Mouse (Mus musculus) stomach, embryonic 16.5 days (tissue): ENCODE data around the gene Rack1. TPM values are rescaled to one million over a fixed set of nuclear protein-coding genes. Genes with fewer than 3 reads are reported as not detected.

Experiments used
- ATAC-seq: fragments of 200-750 bp; cut with Nextera tagmentation; 2 replicates; pipeline ENCODE4 v1.8.0; 2017; ENCODE audit warnings: moderate number of reproducible peaks, moderate TSS enrichment; ENCODE audit not compliant: insufficient read depth, low FRiP score
- H3K27ac ChIP-seq: fragments of 300-500 bp; sonication (generic); 2 replicates; pipeline ENCODE4 v1.5.1; 2014; ENCODE audit warnings: low read length
- H3K27me3 ChIP-seq: fragments of 300-500 bp; sonication (generic); 2 replicates; pipeline ENCODE4 v1.6.1; 2014; ENCODE audit warnings: low read length, control low read depth, mixed read lengths; ENCODE audit not compliant: control insufficient read depth, insufficient read depth
- H3K36me3 ChIP-seq: fragments of 300-500 bp; sonication (generic); 2 replicates; pipeline ENCODE4 v1.6.1; 2014; ENCODE audit warnings: low read length; ENCODE audit not compliant: control insufficient read depth, insufficient read depth
- H3K4me1 ChIP-seq: fragments of 300-500 bp; sonication (generic); 2 replicates; pipeline ENCODE4 v1.6.1; 2014; ENCODE audit warnings: low read length, control low read depth, mixed read lengths; ENCODE audit not compliant: control insufficient read depth, insufficient read depth
- H3K4me2 ChIP-seq: fragments of 300-500 bp; sonication (generic); 2 replicates; pipeline ENCODE4 v1.6.1; 2014; ENCODE audit warnings: low read depth, low read length, mixed read lengths
- H3K4me3 ChIP-seq: fragments of 300-500 bp; sonication (generic); replicated peaks from 2 replicates; pipeline ENCODE4 v1.5.1; 2014; ENCODE audit warnings: mild to moderate bottlenecking, low read length
- H3K9ac ChIP-seq: fragments of 300-500 bp; sonication (generic); 2 replicates; pipeline ENCODE4 v1.6.1; 2014; ENCODE audit warnings: low read length
- H3K9me3 ChIP-seq: fragments of 300-500 bp; sonication (generic); replicated peaks from 2 replicates; pipeline ENCODE4 v1.6.1; 2016; ENCODE audit warnings: low read length, control low read depth; ENCODE audit not compliant: control insufficient read depth
- WGBS: fragments of 180-500 bp; shearing (Covaris S2); extraction: QIAGEN DNeasy Blood & Tissue Kit; methylation state at CpG from one replicate; pipeline ENCODE4 v1.1.7; 2014; 5-methylcytosine and 5-hydroxymethylcytosine counted together
- polyA plus RNA-seq: library from polyadenylated mRNA; unstranded; fragments of >200 nt; fragmentation: Nextera tagmentation; extraction: Ambion mirVana; gene quantifications from 2 replicates; pipeline ENCODE4 v1.2.1, GENCODE M21; 2015

Gene Rack1
- polyA plus RNA-seq, 1 experiment from 2014 or later, result 634 TPM

DNA sequence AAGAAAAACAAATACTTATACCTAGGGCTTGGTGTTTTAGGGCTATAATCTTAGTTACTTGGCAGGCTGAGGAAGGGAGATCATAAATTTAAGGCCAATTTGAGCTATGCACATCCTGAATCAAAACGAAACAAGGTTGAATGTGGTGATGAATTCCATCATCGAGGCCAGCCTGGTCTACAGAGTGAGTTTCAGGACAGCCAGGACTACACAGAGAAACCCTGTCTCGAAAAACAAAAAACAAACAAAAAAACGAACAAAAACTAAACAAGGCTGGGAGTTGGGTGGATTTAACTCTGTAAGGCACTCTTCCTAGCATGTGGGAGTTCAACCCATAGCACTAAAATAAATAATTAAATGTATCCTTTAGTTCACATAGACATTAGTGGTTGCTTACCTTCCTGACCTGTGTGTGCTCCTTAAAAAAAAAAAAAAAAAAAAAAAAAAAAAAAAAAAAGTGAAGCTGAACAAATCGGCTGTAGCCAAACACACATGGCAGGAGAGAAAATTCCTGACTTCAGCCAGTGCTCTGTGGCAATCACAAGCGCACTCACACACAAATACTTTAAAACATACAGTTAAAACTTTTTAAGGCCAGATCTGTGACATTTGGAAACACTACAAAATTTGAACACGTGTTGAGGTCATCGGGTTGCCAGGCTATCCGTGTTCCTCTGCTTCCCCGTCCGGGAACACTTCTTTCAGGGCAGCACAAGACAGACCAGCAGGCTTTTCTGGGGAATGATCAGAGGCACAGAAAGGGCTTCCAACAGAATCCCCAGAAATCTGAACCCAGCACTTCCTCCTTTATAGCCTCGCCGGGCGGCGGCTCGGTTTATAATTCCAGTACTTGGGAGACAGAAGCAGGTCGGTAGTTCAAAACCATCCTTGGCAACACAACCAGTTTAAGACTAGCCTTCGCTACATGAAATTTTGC is 880 bp upstream of the Rack1 start:
- Histone ChIP-seq H3K36me3 (peaks cover 17% of the 10 kb centered on the region), H3K9ac (peak overlapping the region; percentile 96), H3K9me3 (no peaks in the 10 kb centered on the region), H3K4me2 (peak overlapping the region; percentile 97), H3K27me3 (no peaks in the 10 kb centered on the region), H3K4me1 (peaks cover 13% of the 10 kb centered on the region), H3K27ac (peak overlapping the region; percentile 99), H3K4me3 (peak overlapping the region; percentile 91)
- peak; percentile 30; the same call in 1 of the 2 replicates for ATAC-seq
- 6% methylated on average over 18 of the region's 18 CpGs for WGBS

DNA sequence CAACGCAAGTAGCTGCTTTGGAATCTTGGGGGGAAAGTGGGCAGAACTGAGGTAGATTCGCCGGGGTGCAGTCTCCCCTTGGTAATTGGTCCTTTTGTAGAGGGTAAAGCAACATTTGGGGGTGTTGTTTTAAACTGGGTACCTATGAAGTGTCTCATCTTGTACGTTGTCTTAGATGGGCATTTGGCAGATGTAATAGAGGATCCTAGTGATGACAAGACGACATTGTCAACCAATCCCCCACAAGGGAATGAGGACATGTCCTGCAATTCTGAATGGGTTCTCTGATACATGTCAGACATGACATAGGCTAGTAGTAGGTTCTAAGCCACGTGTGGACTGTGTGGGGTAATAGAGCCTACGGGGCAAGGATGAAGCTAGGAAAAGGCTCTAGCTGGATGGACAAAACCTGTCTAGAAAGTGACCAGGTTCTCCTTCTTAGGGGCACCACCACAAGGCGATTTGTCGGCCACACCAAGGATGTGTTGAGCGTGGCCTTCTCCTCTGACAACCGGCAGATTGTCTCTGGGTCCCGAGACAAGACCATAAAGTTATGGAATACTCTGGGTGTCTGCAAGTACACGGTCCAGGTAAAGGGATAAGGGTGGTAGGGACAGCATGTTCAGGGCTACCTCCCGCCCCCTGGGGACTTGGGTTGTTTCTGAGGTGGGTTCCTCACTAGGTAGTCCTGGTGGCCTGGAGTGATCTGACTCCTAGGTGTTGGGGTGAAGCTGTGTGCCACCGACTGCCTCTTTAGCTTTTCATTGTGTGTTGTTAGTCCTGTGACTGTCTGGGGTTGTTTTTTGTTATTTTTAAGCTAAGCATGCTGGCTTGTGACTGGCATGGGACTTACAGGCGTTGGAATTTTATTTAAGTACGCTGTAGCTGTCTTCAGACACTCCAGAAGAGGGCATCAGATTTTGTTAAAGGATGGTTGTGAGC is 2.0 kb downstream of the Rack1 start:
- Histone ChIP-seq H3K27me3 (no peaks in the 10 kb centered on the region), H3K4me1 (peaks cover 13% of the 10 kb centered on the region), H3K4me3 (peak overlapping the region; percentile 91), H3K27ac (no peak overlapping the region), H3K36me3 (peaks cover 37% of the 10 kb centered on the region), H3K4me2 (peak overlapping the region; percentile 97), H3K9me3 (no peaks in the 10 kb centered on the region), H3K9ac (peak overlapping the region; percentile 96)
- WGBS, result 67% methylated on average over 17 of the region's 17 CpGs
- ATAC-seq, result no peak

DNA sequence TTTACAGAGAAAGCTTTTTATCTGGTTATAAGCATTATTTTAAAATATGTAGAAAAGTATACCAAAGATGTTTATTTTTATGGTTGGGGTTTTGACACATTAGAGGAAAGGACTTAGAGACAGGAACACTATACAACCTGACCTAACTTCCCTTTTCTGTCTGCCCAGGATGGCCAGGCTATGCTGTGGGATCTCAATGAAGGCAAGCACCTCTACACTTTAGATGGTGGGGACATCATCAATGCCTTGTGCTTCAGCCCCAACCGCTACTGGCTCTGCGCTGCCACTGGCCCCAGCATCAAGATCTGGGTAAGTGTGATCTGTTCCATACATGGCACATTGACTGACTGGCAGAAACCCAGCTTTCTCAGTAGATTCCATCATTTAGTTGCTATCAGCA is 3.9 kb downstream of the Rack1 start:
- Histone ChIP-seq H3K4me2 (no peak overlapping the region), H3K27ac (no peak overlapping the region), H3K9me3 (no peaks in the 10 kb centered on the region), H3K4me3 (no peak overlapping the region), H3K36me3 (peaks cover 41% of the 10 kb centered on the region), H3K4me1 (peaks cover 13% of the 10 kb centered on the region), H3K27me3 (no peaks in the 10 kb centered on the region), H3K9ac (no peak overlapping the region)
- no peak for ATAC-seq
- WGBS, result 93% methylated on average over 2 of the region's 2 CpGs

DNA sequence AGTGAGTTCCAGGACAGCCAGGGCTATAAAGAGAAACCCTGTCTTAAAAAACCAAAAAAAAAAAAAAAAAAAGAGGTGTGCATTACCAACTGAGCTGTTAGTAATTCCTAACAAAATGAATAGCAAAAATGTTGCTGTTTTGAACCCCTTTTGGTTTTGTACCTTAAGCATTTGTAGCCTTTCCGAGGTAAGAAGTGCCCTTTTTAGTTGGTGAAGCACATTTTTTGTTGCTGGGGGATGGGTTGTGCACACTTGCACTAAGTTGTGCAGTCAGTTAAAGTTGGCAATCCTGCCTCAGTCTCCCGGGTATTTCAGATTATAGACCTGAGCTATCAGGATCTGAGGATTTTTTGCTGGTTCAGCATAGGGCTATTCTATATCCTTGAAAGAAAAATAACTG is 4.8 kb downstream of the Rack1 start:
- peaks cover 13% of the 10 kb centered on the region for H3K4me1 ChIP-seq
- no peak overlapping the region for H3K4me3 ChIP-seq
- ATAC-seq, result no peak
- no peak overlapping the region for H3K27ac ChIP-seq
- no peaks in the 10 kb centered on the region for H3K9me3 ChIP-seq
- no peak overlapping the region for H3K4me2 ChIP-seq
- H3K36me3 ChIP-seq, result peaks cover 44% of the 10 kb centered on the region
- no peak overlapping the region for H3K9ac ChIP-seq
- H3K27me3 ChIP-seq, result no peaks in the 10 kb centered on the region
- 79% methylated on average over 2 of the region's 2 CpGs for WGBS

DNA sequence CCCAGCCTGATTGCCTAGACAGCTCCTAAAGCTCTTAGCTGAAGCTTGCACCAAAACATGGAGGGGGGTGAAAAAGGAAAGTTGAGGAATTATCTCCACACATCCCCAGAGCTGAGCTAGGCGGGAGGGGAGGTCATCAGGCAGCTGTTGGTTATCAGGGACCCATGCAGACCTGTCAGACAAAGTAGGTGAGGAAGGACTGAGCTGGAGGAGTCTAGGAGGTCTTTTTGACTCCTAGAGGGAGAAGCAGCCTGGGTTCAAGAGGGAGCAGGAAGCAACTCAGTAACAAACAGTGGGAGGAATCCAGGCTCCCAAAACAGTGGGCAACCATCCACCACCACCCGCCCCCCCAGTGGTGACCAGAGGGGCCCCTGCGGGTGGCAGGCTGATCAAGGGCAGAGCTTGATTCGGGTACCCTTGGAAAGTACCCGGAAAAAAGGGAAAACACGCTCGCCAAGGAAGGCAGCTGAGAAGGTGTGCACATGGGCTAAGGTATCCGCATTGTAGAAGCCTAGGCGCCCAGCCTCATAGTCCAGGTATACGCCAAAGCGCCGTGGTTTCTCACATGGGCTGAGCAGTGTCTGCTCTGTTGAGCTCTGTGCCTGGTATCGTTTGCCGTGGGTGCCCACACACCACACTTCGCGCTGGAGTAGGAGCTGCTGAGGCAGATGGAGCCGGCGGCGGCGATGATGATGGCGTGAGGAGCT is 6.9 kb downstream of the Rack1 start:
- Histone ChIP-seq H3K4me2 (no peak overlapping the region), H3K4me3 (no peak overlapping the region), H3K27me3 (no peaks in the 10 kb centered on the region), H3K36me3 (peaks cover 49% of the 10 kb centered on the region), H3K4me1 (peaks cover 5% of the 10 kb centered on the region), H3K9ac (no peak overlapping the region), H3K27ac (no peak overlapping the region), H3K9me3 (no peaks in the 10 kb centered on the region)
- WGBS, result 64% methylated on average over 21 of the region's 21 CpGs
- peak; percentile 13; the same call in 1 of the 2 replicates for ATAC-seq

DNA sequence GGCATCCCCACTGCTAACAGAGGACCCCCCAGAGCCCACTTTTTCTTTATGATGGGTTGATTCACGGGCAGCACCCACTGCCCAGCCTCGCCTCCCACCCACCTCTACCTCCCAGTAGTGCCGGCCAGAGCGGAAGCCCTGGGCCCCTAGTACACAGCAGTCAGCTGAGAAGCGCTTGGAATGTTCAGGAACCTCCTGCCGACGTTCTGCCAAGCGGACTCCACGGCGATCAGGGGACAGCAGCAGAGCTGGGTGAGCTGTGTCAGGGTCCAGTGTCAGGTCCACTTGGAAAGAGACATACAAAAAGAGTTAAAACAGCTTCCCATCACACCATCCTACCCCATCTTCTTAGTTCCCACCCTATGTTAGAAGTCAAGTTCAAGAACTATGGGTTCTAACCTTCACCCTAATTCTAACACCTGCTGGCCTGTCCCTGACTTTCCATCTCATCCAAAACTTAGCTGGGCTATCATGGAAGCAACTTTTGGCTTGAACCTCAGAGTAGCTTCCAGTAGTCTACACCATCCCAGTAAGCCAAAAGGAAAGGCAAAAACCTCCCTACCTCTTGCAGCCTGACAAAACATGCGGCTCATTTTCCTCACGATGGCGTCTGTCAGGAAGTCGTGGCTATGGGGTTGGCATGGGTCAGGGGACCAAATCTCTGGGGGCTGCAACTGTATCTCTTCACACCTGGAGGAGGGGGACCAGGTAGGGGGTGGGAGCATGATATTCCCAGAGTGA is 7.6 kb downstream of the Rack1 start:
- Histone ChIP-seq H3K36me3 (peaks cover 47% of the 10 kb centered on the region), H3K9ac (no peak overlapping the region), H3K27ac (no peak overlapping the region), H3K4me3 (no peak overlapping the region), H3K9me3 (no peaks in the 10 kb centered on the region), H3K4me1 (no peaks in the 10 kb centered on the region), H3K4me2 (no peak overlapping the region), H3K27me3 (no peaks in the 10 kb centered on the region)
- WGBS, result 64% methylated on average over 14 of the region's 14 CpGs
- ATAC-seq, result no peak

DNA sequence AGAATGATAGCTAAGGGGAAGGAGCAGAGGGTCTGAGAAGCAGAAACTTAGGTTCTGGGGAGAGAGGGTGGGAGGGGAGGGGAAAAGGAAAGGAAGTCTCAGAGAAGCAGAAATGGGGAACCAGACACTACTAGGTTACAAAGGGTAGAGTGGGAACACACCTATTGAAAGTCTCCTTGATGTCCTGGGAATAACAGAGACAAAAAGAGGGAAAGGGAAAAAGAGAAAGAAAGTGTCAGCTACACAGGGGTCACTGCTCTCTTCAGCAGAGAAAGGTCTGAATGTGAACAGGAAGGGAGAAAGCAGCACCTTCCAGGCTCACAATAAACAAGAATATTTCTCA is 8.1 kb downstream of the Rack1 start:
- Histone ChIP-seq H3K27me3 (no peaks in the 10 kb centered on the region), H3K4me1 (no peaks in the 10 kb centered on the region), H3K9me3 (no peaks in the 10 kb centered on the region), H3K36me3 (peaks cover 41% of the 10 kb centered on the region), H3K9ac (no peak overlapping the region), H3K4me3 (no peak overlapping the region), H3K27ac (no peak overlapping the region), H3K4me2 (no peak overlapping the region)
- no peak for ATAC-seq

DNA sequence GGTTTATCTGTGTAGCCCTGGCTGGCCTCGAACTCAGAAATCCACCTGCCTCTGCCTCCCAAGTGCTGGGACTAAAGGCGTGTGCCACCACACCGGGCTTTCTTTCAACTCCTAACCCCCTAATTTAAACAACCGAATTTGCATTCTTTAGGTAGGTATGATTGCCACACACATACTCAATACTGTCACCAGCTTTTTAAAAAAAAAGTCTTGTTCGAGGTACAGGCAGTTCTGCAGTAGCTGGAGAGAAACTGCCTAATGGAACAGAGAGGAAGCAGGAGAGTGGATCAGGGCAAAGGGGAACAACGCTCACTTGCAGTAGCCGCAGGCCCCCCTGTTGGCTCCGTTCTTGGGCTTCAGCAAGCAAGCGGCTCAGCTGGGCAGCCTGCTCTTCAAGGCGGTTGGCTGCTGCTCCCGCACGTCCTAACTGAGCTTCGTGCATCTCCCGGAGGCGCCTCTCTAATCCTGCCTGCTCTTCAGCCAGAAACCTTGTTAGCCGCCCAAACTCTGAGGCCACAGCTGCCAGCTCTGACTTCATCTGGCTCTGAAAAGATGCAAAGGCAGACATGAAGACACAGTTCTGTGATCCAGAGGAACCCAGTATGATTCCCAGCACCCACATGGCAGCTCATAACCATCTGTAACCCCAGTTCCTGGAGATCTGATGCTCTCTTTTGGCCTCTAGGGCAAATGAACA is 8.8 kb downstream of the Rack1 start:
- Histone ChIP-seq H3K4me2 (no peak overlapping the region), H3K9ac (no peak overlapping the region), H3K4me3 (no peak overlapping the region), H3K4me1 (no peaks in the 10 kb centered on the region), H3K36me3 (peaks cover 35% of the 10 kb centered on the region), H3K9me3 (no peaks in the 10 kb centered on the region), H3K27me3 (no peaks in the 10 kb centered on the region), H3K27ac (peak overlapping the region; percentile 7; the same call in 1 of the 2 replicates)
- 54% methylated on average over 16 of the region's 16 CpGs for WGBS
- ATAC-seq, result peak; percentile 20; the same call in 1 of the 2 replicates
